Mouse (Mus musculus): ENCODE data around the gene Tbc1d22a. TPM values are rescaled to one million over a fixed set of nuclear protein-coding genes. Genes with fewer than 3 reads are reported as not detected.
"Not testable (repeated sequence)": the region's sequence is repeated elsewhere in the genome, so short reads cannot be mapped to it uniquely, and the experiment has no call there.

Gene Tbc1d22a
- polyA plus RNA-seq, 1 experiment from 2014 or later, result 8.1 TPM

- Histone ChIP-seq H3K36me3 (ENCODE audit: control insufficient read depth, insufficient read depth, low read length) (no peaks in the 10 kb centered on the region), H3K9ac (ENCODE audit: low read length) (no peak overlapping the region), H3K4me2 (no peak overlapping the region), H3K27me3 (ENCODE audit: control insufficient read depth, insufficient read depth, low read length) (no peaks in the 10 kb centered on the region), H3K4me3 (ENCODE audit: low read depth, low read length) (no peak overlapping the region), H3K4me1 (ENCODE audit: control insufficient read depth, insufficient read depth, low read length) (no peaks in the 10 kb centered on the region), H3K27ac (ENCODE audit: low read depth, low read length) (no peak overlapping the region), H3K9me3 (ENCODE audit: control insufficient read depth, low read length) (no peaks in the 10 kb centered on the region)
- 79% methylated on average over 4 of the region's 4 CpGs for WGBS
- DNase-seq (ENCODE audit: low spot score, missing footprints), result no peak
- no peak for ATAC-seq (ENCODE audit: low FRiP score)
Measured at GRCm38 (mm10) chr15:86206385-86206784, 7.9 kb upstream of the Tbc1d22a start.

GRCm38 (mm10) chr15:86212193-86212592 is 2.1 kb upstream of the Tbc1d22a start:
- H3K9me3 ChIP-seq (ENCODE audit: control insufficient read depth, low read length); ATAC-seq (ENCODE audit: low FRiP score): not testable (repeated sequence)
- WGBS, result 94% methylated on average over 5 of the region's 5 CpGs

GRCm38 (mm10) chr15:86214549-86215201 is 416 bp downstream of the Tbc1d22a start:
- no peaks in the 10 kb centered on the region for H3K9me3 ChIP-seq (ENCODE audit: control insufficient read depth, low read length)
- 16% methylated on average over 25 of the region's 25 CpGs for WGBS
- peak overlapping the region; percentile 70 for H3K9ac ChIP-seq (ENCODE audit: low read length)
- ATAC-seq (ENCODE audit: low FRiP score), result no peak
- H3K4me3 ChIP-seq (ENCODE audit: low read depth, low read length), result peak overlapping the region; percentile 69
- H3K27me3 ChIP-seq (ENCODE audit: control insufficient read depth, insufficient read depth, low read length), result no peaks in the 10 kb centered on the region
- H3K4me1 ChIP-seq (ENCODE audit: control insufficient read depth, insufficient read depth, low read length), result peaks cover 16% of the 10 kb centered on the region
- peak overlapping the region; percentile 1; the same call in 1 of the 2 replicates for H3K27ac ChIP-seq (ENCODE audit: low read depth, low read length)
- no peaks in the 10 kb centered on the region for H3K36me3 ChIP-seq (ENCODE audit: control insufficient read depth, insufficient read depth, low read length)
- H3K4me2 ChIP-seq, result peak overlapping the region; percentile 88
- no peak for DNase-seq (ENCODE audit: low spot score, missing footprints)

More at GRCm38 (mm10) chr15:86212193-86212592, 2.1 kb upstream of the Tbc1d22a start:
- H3K27ac ChIP-seq (ENCODE audit: low read depth, low read length); H3K9ac ChIP-seq (ENCODE audit: low read length); H3K36me3 ChIP-seq (ENCODE audit: control insufficient read depth, insufficient read depth, low read length); H3K4me3 ChIP-seq (ENCODE audit: low read depth, low read length); H3K27me3 ChIP-seq (ENCODE audit: control insufficient read depth, insufficient read depth, low read length); H3K4me2 ChIP-seq: not testable (repeated sequence)
- H3K4me1 ChIP-seq (ENCODE audit: control insufficient read depth, insufficient read depth, low read length), result peaks cover 16% of the 10 kb centered on the region
- DNase-seq (ENCODE audit: low spot score, missing footprints), result peak; percentile 17

- peaks cover 16% of the 10 kb centered on the region for H3K4me1 ChIP-seq (ENCODE audit: control insufficient read depth, insufficient read depth, low read length)
- H3K27me3 ChIP-seq (ENCODE audit: control insufficient read depth, insufficient read depth, low read length); H3K4me2 ChIP-seq; H3K27ac ChIP-seq (ENCODE audit: low read depth, low read length); H3K36me3 ChIP-seq (ENCODE audit: control insufficient read depth, insufficient read depth, low read length); H3K9me3 ChIP-seq (ENCODE audit: control insufficient read depth, low read length); DNase-seq (ENCODE audit: low spot score, missing footprints); H3K4me3 ChIP-seq (ENCODE audit: low read depth, low read length); ATAC-seq (ENCODE audit: low FRiP score); H3K9ac ChIP-seq (ENCODE audit: low read length): not testable (repeated sequence)
- 84% methylated on average over 9 of the region's 9 CpGs for WGBS
Measured at GRCm38 (mm10) chr15:86216641-86217040, 2.4 kb downstream of the Tbc1d22a start.

GRCm38 (mm10) chr15:86219534-86220228 is 5.4 kb downstream of the Tbc1d22a start:
- H3K9ac ChIP-seq (ENCODE audit: low read length), result no peak overlapping the region
- WGBS, result 79% methylated on average over 7 of the region's 7 CpGs

GRCm38 (mm10) chr15:86220229-86220630 is 6.0 kb downstream of the Tbc1d22a start:
- Histone ChIP-seq H3K27me3 (ENCODE audit: control insufficient read depth, insufficient read depth, low read length) (no peaks in the 10 kb centered on the region), H3K27ac (ENCODE audit: low read depth, low read length) (no peak overlapping the region), H3K36me3 (ENCODE audit: control insufficient read depth, insufficient read depth, low read length) (no peaks in the 10 kb centered on the region), H3K9ac (ENCODE audit: low read length) (no peak overlapping the region), H3K9me3 (ENCODE audit: control insufficient read depth, low read length) (no peaks in the 10 kb centered on the region), H3K4me1 (ENCODE audit: control insufficient read depth, insufficient read depth, low read length) (0 out of 2 replicates have a peak, but pooled peaks cover under 1% of the 10 kb centered on the region), H3K4me3 (ENCODE audit: low read depth, low read length) (no peak overlapping the region), H3K4me2 (no peak overlapping the region)
- WGBS, result 75% methylated on average over 5 of the region's 5 CpGs
- ATAC-seq (ENCODE audit: low FRiP score) (no peak), DNase-seq (ENCODE audit: low spot score, missing footprints) (no peak)

More at GRCm38 (mm10) chr15:86219534-86220228, 5.4 kb downstream of the Tbc1d22a start:
- peak; percentile 17 for DNase-seq (ENCODE audit: low spot score, missing footprints)
- H3K4me3 ChIP-seq (ENCODE audit: low read depth, low read length), result no peak overlapping the region
- H3K27ac ChIP-seq (ENCODE audit: low read depth, low read length), result no peak overlapping the region
- no peak overlapping the region for H3K4me2 ChIP-seq
- H3K27me3 ChIP-seq (ENCODE audit: control insufficient read depth, insufficient read depth, low read length), result no peaks in the 10 kb centered on the region
- no peaks in the 10 kb centered on the region for H3K9me3 ChIP-seq (ENCODE audit: control insufficient read depth, low read length)
- H3K4me1 ChIP-seq (ENCODE audit: control insufficient read depth, insufficient read depth, low read length), result peaks cover 6% of the 10 kb centered on the region; the same call in 1 of the 2 replicates
- H3K36me3 ChIP-seq (ENCODE audit: control insufficient read depth, insufficient read depth, low read length), result no peaks in the 10 kb centered on the region
- ATAC-seq (ENCODE audit: low FRiP score), result no peak

GRCm38 (mm10) chr15:86220715-86221114 is 6.5 kb downstream of the Tbc1d22a start:
- Histone ChIP-seq H3K9me3 (ENCODE audit: control insufficient read depth, low read length) (no peaks in the 10 kb centered on the region), H3K27ac (ENCODE audit: low read depth, low read length) (no peak overlapping the region), H3K4me3 (ENCODE audit: low read depth, low read length) (no peak overlapping the region), H3K4me1 (ENCODE audit: control insufficient read depth, insufficient read depth, low read length) (no peaks in the 10 kb centered on the region), H3K36me3 (ENCODE audit: control insufficient read depth, insufficient read depth, low read length) (no peaks in the 10 kb centered on the region), H3K4me2 (no peak overlapping the region), H3K27me3 (ENCODE audit: control insufficient read depth, insufficient read depth, low read length) (no peaks in the 10 kb centered on the region), H3K9ac (ENCODE audit: low read length) (no peak overlapping the region)
- no peak for ATAC-seq (ENCODE audit: low FRiP score)
- 86% methylated on average over 4 of the region's 4 CpGs for WGBS
- no peak for DNase-seq (ENCODE audit: low spot score, missing footprints)

GRCm38 (mm10) chr15:86221369-86221768 is 7.1 kb downstream of the Tbc1d22a start:
- Histone ChIP-seq H3K27me3 (ENCODE audit: control insufficient read depth, insufficient read depth, low read length) (no peaks in the 10 kb centered on the region), H3K27ac (ENCODE audit: low read depth, low read length) (no peak overlapping the region), H3K9me3 (ENCODE audit: control insufficient read depth, low read length) (no peaks in the 10 kb centered on the region), H3K4me2 (no peak overlapping the region), H3K4me1 (ENCODE audit: control insufficient read depth, insufficient read depth, low read length) (no peaks in the 10 kb centered on the region), H3K36me3 (ENCODE audit: control insufficient read depth, insufficient read depth, low read length) (no peaks in the 10 kb centered on the region), H3K4me3 (ENCODE audit: low read depth, low read length) (no peak overlapping the region), H3K9ac (ENCODE audit: low read length) (no peak overlapping the region)
- DNase-seq (ENCODE audit: low spot score, missing footprints) (no peak), ATAC-seq (ENCODE audit: low FRiP score) (no peak)
- 81% methylated on average over 4 of the region's 4 CpGs for WGBS

- not testable (repeated sequence) for H3K4me2 ChIP-seq; H3K9ac ChIP-seq (ENCODE audit: low read length); ATAC-seq (ENCODE audit: low FRiP score); H3K4me1 ChIP-seq (ENCODE audit: control insufficient read depth, insufficient read depth, low read length); H3K4me3 ChIP-seq (ENCODE audit: low read depth, low read length); DNase-seq (ENCODE audit: low spot score, missing footprints); H3K27me3 ChIP-seq (ENCODE audit: control insufficient read depth, insufficient read depth, low read length); H3K27ac ChIP-seq (ENCODE audit: low read depth, low read length); H3K9me3 ChIP-seq (ENCODE audit: control insufficient read depth, low read length); H3K36me3 ChIP-seq (ENCODE audit: control insufficient read depth, insufficient read depth, low read length)
- WGBS, result 91% methylated on average over 11 of the region's 11 CpGs
Measured at GRCm38 (mm10) chr15:86221901-86222300, 7.6 kb downstream of the Tbc1d22a start.

Measured in midbrain, embryonic 11.5 days (tissue).